Comparison of ENCODE assay signal across 22 mouse cellular contexts in genomic region chr9:14646641-14647040, GRCm38 (mm10). TPM values are rescaled to one million over a fixed set of nuclear protein-coding genes. Genes with fewer than 3 reads are reported as not detected.
"Had no signal": no experiment of that assay in that cellular context is flagged by ENCODE, and none has a peak within 500 bp of the region (broad histone marks: within the 10 kb centered on the region; RNA-seq: fewer than 3 reads in every experiment).

No protein-coding gene starts in this region.

- H3K27me3 ChIP-seq: heart, embryonic 12.5 days; hindbrain, embryonic 12.5 days; intestine, embryonic 15.5 days; limb, embryonic 12.5 days had no signal

- DNase-seq: gastrocnemius, postnatal 10 days; gastrocnemius, postnatal 25 days; heart, adult 18-20 months; heart, postnatal 10 days; heart, postnatal 4 days; kidney, adult 18-20 months; kidney, adult 8-10 months; kidney, postnatal 10 days; kidney, postnatal 25 days; kidney, postnatal 4 days; liver, embryonic 13.5 days had no signal

- H3K4me3 ChIP-seq: heart, embryonic 10.5 days; heart, embryonic 12.5 days; hindbrain, embryonic 10.5 days; hindbrain, embryonic 12.5 days; intestine, embryonic 15.5 days; layer of hippocampus, adult 2 months; left cerebral cortex, adult 2 months; limb, embryonic 10.5 days; limb, embryonic 12.5 days; liver, embryonic 13.5 days had no signal

- H3K36me3 ChIP-seq: heart, embryonic 10.5 days; heart, embryonic 12.5 days; hindbrain, embryonic 10.5 days; hindbrain, embryonic 12.5 days; intestine, embryonic 15.5 days; limb, embryonic 10.5 days; limb, embryonic 12.5 days; liver, embryonic 13.5 days had no signal

- H3K27ac ChIP-seq: heart, embryonic 10.5 days; hindbrain, embryonic 10.5 days; hindbrain, embryonic 12.5 days; hindbrain, embryonic 14.5 days; intestine, embryonic 15.5 days; layer of hippocampus, adult 2 months; left cerebral cortex, adult 2 months; limb, embryonic 10.5 days; limb, embryonic 12.5 days; liver, embryonic 13.5 days had no signal

- H3K9ac ChIP-seq: heart, embryonic 12.5 days; hindbrain, embryonic 12.5 days; hindbrain, embryonic 14.5 days; intestine, embryonic 15.5 days; limb, embryonic 12.5 days; liver, embryonic 13.5 days had no signal

RNA-seq across cellular contexts. Expression of gene Amotl1, which starts 1.8 kb away (rescaled TPM):
- total RNA-seq: granulocyte monocyte progenitor cell, adult 5-6 weeks had no signal
